Comparison of ENCODE assay signal across 10 mouse cellular contexts in genomic region chr2:167368328-167368727, GRCm38 (mm10). TPM values are rescaled to one million over a fixed set of nuclear protein-coding genes. Genes with fewer than 3 reads are reported as not detected.
DNase-seq lines count a peak whose midpoint lies in the region; ATAC-seq and TF ChIP-seq lines count a peak whose summit lies in the region.
"Had no signal": no experiment of that assay in that cellular context is flagged by ENCODE, and none has a peak within 500 bp of the region (broad histone marks: within the 10 kb centered on the region; RNA-seq: fewer than 3 reads in every experiment).

No protein-coding gene starts in this region.

- no peaks in the 10 kb centered on the region for H3K36me3 ChIP-seq in E14TG2a.4 (ENCODE audit: insufficient read depth, low read length)
- no peaks in the 10 kb centered on the region for H3K36me3 ChIP-seq in liver, embryonic 11.5 days (ENCODE audit: control insufficient read depth, insufficient read depth, low read length)
- H3K36me3 ChIP-seq in small intestine, adult 2 months (ENCODE audit: control insufficient read depth, insufficient read depth, low read length) = no peaks in the 10 kb centered on the region

- no peak overlapping the region for H3K9ac ChIP-seq in liver, embryonic 11.5 days (ENCODE audit: low read depth, low read length)

- H3K9me3 ChIP-seq in E14TG2a.4 (ENCODE audit: low read length) = peaks cover 3% of the 10 kb centered on the region; the same call in 1 of the 2 replicates
- 0 out of 2 replicates have a peak, but pooled peaks cover 2% of the 10 kb centered on the region for H3K9me3 ChIP-seq in liver, embryonic 11.5 days (ENCODE audit: control insufficient read depth, low read length)

- no peak for TF ChIP-seq POLR2A in small intestine, adult 2 months (IDR thresholded peaks at IDR 0.05; ENCODE audit: low read depth, low read length)

- no peaks in the 10 kb centered on the region for H3K27me3 ChIP-seq in E14TG2a.4 (ENCODE audit: insufficient read depth, low read length)
- H3K27me3 ChIP-seq in liver, embryonic 11.5 days (replicated peaks; ENCODE audit: control insufficient read depth, insufficient read depth, low read length) = no peaks in the 10 kb centered on the region
- no peaks in the 10 kb centered on the region for H3K27me3 ChIP-seq in small intestine, adult 2 months (ENCODE audit: control insufficient read depth, insufficient read depth, low read length)

- H3K4me2 ChIP-seq in liver, embryonic 11.5 days = peak overlapping the region; percentile 43

- WGBS in liver, embryonic 11.5 days = 35% methylated on average over 7 of the region's 9 CpGs
- 71% methylated on average over 9 of the region's 9 CpGs for WGBS in small intestine, adult 2 months

- no peak for TF ChIP-seq CTCF in E14TG2a.4 (conservative IDR thresholded peaks at IDR 0.05; ENCODE audit: low read length)
- no peak for TF ChIP-seq CTCF in small intestine, adult 2 months (IDR thresholded peaks at IDR 0.05; ENCODE audit: extremely low read depth, insufficient read length, insufficient replicate concordance, low read depth, low read length)

- 0 out of 2 replicates have a peak, but pooled peaks have one; percentile 34 for ATAC-seq in liver, embryonic 11.5 days (replicated peaks; ENCODE audit: low FRiP score)

- peak overlapping the region; percentile 51 for H3K4me3 ChIP-seq in E14TG2a.4 (replicated peaks; ENCODE audit: low read length)
- H3K4me3 ChIP-seq in liver, embryonic 11.5 days (ENCODE audit: low read depth, low read length) = no peak overlapping the region
- no peak overlapping the region for H3K4me3 ChIP-seq in small intestine, adult 2 months (ENCODE audit: low read depth, low read length)
- H3K4me3 ChIP-seq: left cerebral cortex, adult 2 months had no signal

- no peak overlapping the region for H3K27ac ChIP-seq in liver, embryonic 11.5 days (ENCODE audit: low read depth, low read length)
- peak overlapping the region; percentile 60; the same call in 1 of the 2 replicates for H3K27ac ChIP-seq in small intestine, adult 2 months (ENCODE audit: insufficient read depth, low read depth, low read length)
- H3K27ac ChIP-seq: left cerebral cortex, adult 2 months had no signal

- peak; percentile 61 for DNase-seq in adrenal gland, postnatal 14 days
- DNase-seq in adrenal gland, postnatal 36 days = no peak
- DNase-seq in liver, embryonic 11.5 days (ENCODE audit: low spot score) = no peak
- no peak for DNase-seq in frontal cortex, postnatal 10 days (ENCODE audit: low spot score in 2 of 2)
- no peak for DNase-seq in c-Kit-positive CD71-positive TER-119-positive erythroid progenitor cells, embryonic 14.5 days (ENCODE audit: low spot score)
- DNase-seq in urinary bladder, postnatal 14 days (ENCODE audit: low spot score) = no peak
- DNase-seq: cerebellum, postnatal 14 days had no signal

- peaks cover 27% of the 10 kb centered on the region for H3K4me1 ChIP-seq in E14TG2a.4 (replicated peaks; ENCODE audit: low read depth, low read length)
- H3K4me1 ChIP-seq in liver, embryonic 11.5 days (replicated peaks; ENCODE audit: control insufficient read depth, insufficient read depth, low read length) = no peaks in the 10 kb centered on the region
- peaks cover 8% of the 10 kb centered on the region for H3K4me1 ChIP-seq in small intestine, adult 2 months (ENCODE audit: control insufficient read depth, insufficient read depth, insufficient read length, low read length)

RNA-seq across cellular contexts. Expression of gene B4galt5, which starts 19.3 kb away (rescaled TPM):
- total RNA-seq in adrenal gland, postnatal 14 days (2021) = 75.6 and 77.7 TPM in 2 replicates
- total RNA-seq in adrenal gland, postnatal 36 days (2021) = 100 to 1,000 TPM in 1 of 2 experiments, 10 to 100 TPM in 1; 93.7 to 153 TPM
- 8.0 and 11.8 TPM in 2 replicates for polyA plus RNA-seq in liver, embryonic 11.5 days (2014; fragmentation: Nextera tagmentation; extraction: Ambion mirVana)
- polyA plus RNA-seq in small intestine, adult 2 months (2012; rRNA removed) = 24.8 and 84.7 TPM in 2 replicates

RNA-seq across cellular contexts. Expression of gene Slc9a8, which starts 53.2 kb away (rescaled TPM):
- total RNA-seq in adrenal gland, postnatal 14 days (2021) = 32.1 and 38.2 TPM in 2 replicates
- 10 to 100 TPM; 37.4 to 38.3 TPM for total RNA-seq in adrenal gland, postnatal 36 days (2021)
- polyA plus RNA-seq in liver, embryonic 11.5 days (2014; fragmentation: Nextera tagmentation; extraction: Ambion mirVana) = 22.0 and 23.8 TPM in 2 replicates
- polyA plus RNA-seq in small intestine, adult 2 months (2012; rRNA removed) = 19.8 and 34.8 TPM in 2 replicates
